Mouse (Mus musculus) cerebellum, adult 2 months (tissue): ENCODE results near the gene Capn1.

ENCODE experiments used
- CTCF ChIP-seq: fragments of 200-500 bp; IDR thresholded peaks from 2 replicates; pipeline ENCODE4 v1.5.1; 2011; ENCODE audit warnings: low read depth, mild to moderate bottlenecking, control low read depth, low read length, moderate library complexity, borderline replicate concordance; ENCODE audit not compliant: insufficient read depth
- POLR2A ChIP-seq: fragments of 200-500 bp; IDR thresholded peaks from 2 replicates; pipeline ENCODE4 v1.6.1; 2011; ENCODE audit warnings: low read length, control low read depth, borderline replicate concordance; ENCODE audit not compliant: insufficient read depth

GRCm38 (mm10) chr19:5951631-5952030 is 64.1 kb downstream of the Capn1 start:
- TF ChIP-seq POLR2A (no peak), CTCF (no peak)
